Mouse (Mus musculus) adrenal gland, adult 8-10 months (tissue): ENCODE results near the gene Olfr1535. TPM values are rescaled to one million over a fixed set of nuclear protein-coding genes. Genes with fewer than 3 reads are reported as not detected.
A peak's percentile ranks its signal among the peaks of the same experiment; 100 is the strongest.

Source experiments
- DNase-seq: peaks from one replicate; pipeline ENCODE4 v3.0.0; 2022
- total RNA-seq, 4 experiments: library from RNA; stranded (reverse); gene quantifications; 2 replicates each; pipeline ENCODE4 v1.2.4; 2022

Olfr1535 gene
- not detected for total RNA-seq

GRCm38 (mm10) chr13:21559793-21560192 lies at the start of gene Olfr1535:
Gene Olfr1535 (minus strand): TSS chr13:21559893.
- no peak for DNase-seq

- DNase-seq = no peak
Observed at GRCm38 (mm10) chr13:21591618-21592017, 31.9 kb upstream of the Olfr1535 start.

GRCm38 (mm10) chr13:21581659-21582058 lies 22.0 kb upstream of the Olfr1535 start, which contains the start of gene Olfr1364:
Gene Olfr1364 (minus strand): TSS chr13:21581759.
- no peak for DNase-seq

- no peak for DNase-seq
Observed at GRCm38 (mm10) chr13:21550416-21551110, 9.1 kb downstream of the Olfr1535 start.

GRCm38 (mm10) chr13:21549487-21549886 lies 10.2 kb downstream of the Olfr1535 start:
- DNase-seq = no peak

- no peak for DNase-seq
Observed at GRCm38 (mm10) chr13:21542708-21543107, 17.0 kb downstream of the Olfr1535 start, which contains the start of gene Olfr1366. Gene Olfr1366 (minus strand): TSS chr13:21542808.

- peak; percentile 82 for DNase-seq
Observed at GRCm38 (mm10) chr13:21530781-21531201, 28.9 kb downstream of the Olfr1535 start, which contains the start of gene Zkscan8. Gene Zkscan8 (minus strand): TSS chr13:21531120.

GRCm38 (mm10) chr13:21530136-21530535 lies 29.6 kb downstream of the Olfr1535 start:
- no peak for DNase-seq

- peak; percentile 71 for DNase-seq
Observed at GRCm38 (mm10) chr13:21506221-21506649, 53.5 kb downstream of the Olfr1535 start.

Other genes with a start within 250 kb of the Olfr1535 start
- gene Gpx6, start 247.8 kb downstream of the Olfr1535 start, total RNA-seq = not detected
- not detected for gene Olfr1367, start 213.0 kb downstream of the Olfr1535 start, total RNA-seq
- 10 to 100 TPM in 3 of 4 experiments, 1 to 10 TPM in 1; 9.6 to 12.8 (median 11.1) TPM for gene Zscan12, start 197.1 kb downstream of the Olfr1535 start, total RNA-seq
- 10 to 100 TPM; 55.7 to 74.1 (median 68.0) TPM for gene Zkscan3, start 157.1 kb downstream of the Olfr1535 start, total RNA-seq
- 1 to 10 TPM in 2 of 4 experiments, under 1 TPM in 2; 0.75 to 1.9 (median 1.1) TPM for gene Pgbd1, start 118.8 kb downstream of the Olfr1535 start, total RNA-seq
- gene Zscan26, start 106.2 kb downstream of the Olfr1535 start, total RNA-seq = 10 to 100 TPM; 41.9 to 57.9 (median 51.1) TPM
- gene Nkapl, start 91.4 kb downstream of the Olfr1535 start, total RNA-seq = 1 to 10 TPM; 1.2 to 2.1 (median 1.8) TPM
- gene Zkscan4, start 81.0 kb downstream of the Olfr1535 start, total RNA-seq = 1 to 10 TPM; 2.5 to 4.9 (median 3.8) TPM
- not detected for gene Gm10065, start 80.5 kb downstream of the Olfr1535 start, total RNA-seq
- gene AK157302, start 64.7 kb downstream of the Olfr1535 start, total RNA-seq = 10 to 100 TPM in 2 of 4 experiments, 1 to 10 TPM in 2; 7.8 to 11.5 (median 10.3) TPM
- gene Gm11273, start 58.5 kb downstream of the Olfr1535 start, total RNA-seq = 10 to 100 TPM; 48.5 to 62.2 (median 55.3) TPM
- 10 to 100 TPM; 20.4 to 30.2 (median 26.0) TPM for gene Zkscan8, start 28.8 kb downstream of the Olfr1535 start, total RNA-seq
- not detected for gene Olfr1366, start 17.1 kb downstream of the Olfr1535 start, total RNA-seq
- gene Olfr1364, start 21.9 kb upstream of the Olfr1535 start, total RNA-seq = not detected
- gene Olfr1362, start 54.1 kb upstream of the Olfr1535 start, total RNA-seq = not detected
- not detected for gene Olfr11, start 82.6 kb upstream of the Olfr1535 start, total RNA-seq
- not detected for gene Olfr1361, start 103.5 kb upstream of the Olfr1535 start, total RNA-seq
- gene Olfr1360, start 117.5 kb upstream of the Olfr1535 start, total RNA-seq = not detected
- not detected for gene Olfr1359, start 138.2 kb upstream of the Olfr1535 start, total RNA-seq
- gene Hist1h2bl, start 156.2 kb upstream of the Olfr1535 start, total RNA-seq = 10 to 100 TPM; 19.0 to 38.1 (median 29.8) TPM
- 1 to 10 TPM; 2.1 to 9.9 (median 7.2) TPM for gene Hist1h2ai, start 156.5 kb upstream of the Olfr1535 start, total RNA-seq
- 10 to 100 TPM; 23.6 to 39.6 (median 35.8) TPM for gene Hist1h3h, start 157.8 kb upstream of the Olfr1535 start, total RNA-seq
- 1 to 10 TPM; 3.7 to 7.9 (median 5.3) TPM for gene Hist1h2bm, start 162.2 kb upstream of the Olfr1535 start, total RNA-seq
- gene Hist1h4j, start 175.2 kb upstream of the Olfr1535 start, total RNA-seq = 10 to 100 TPM in 3 of 4 experiments, 1 to 10 TPM in 1; 7.2 to 11.3 (median 10.4) TPM
- 100 to 1,000 TPM in 3 of 4 experiments, 10 to 100 TPM in 1; 68.3 to 123 (median 109) TPM for gene Hist1h4k, start 190.6 kb upstream of the Olfr1535 start, total RNA-seq
- 10 to 100 TPM in 1 of 4 experiments, 1 to 10 TPM in 3; 6.2 to 10.4 (median 7.6) TPM for gene Hist1h2ak, start 193.9 kb upstream of the Olfr1535 start, total RNA-seq
- 10 to 100 TPM; 10.1 to 17.6 (median 15.3) TPM for gene Hist1h2bn, start 194.2 kb upstream of the Olfr1535 start, total RNA-seq
- gene Hist1h1b, start 220.7 kb upstream of the Olfr1535 start, total RNA-seq = 10 to 100 TPM; 13.2 to 18.9 (median 15.8) TPM
- gene Hist1h3i, start 223.5 kb upstream of the Olfr1535 start, total RNA-seq = 10 to 100 TPM; 45.2 to 52.5 (median 48.0) TPM
- gene Hist1h2an, start 227.3 kb upstream of the Olfr1535 start, total RNA-seq = 1 to 10 TPM in 2 of 4 experiments, not detected in 2; 2.7 to 7.2 TPM
- gene Hist1h2bp, start 227.6 kb upstream of the Olfr1535 start, total RNA-seq = 10 to 100 TPM in 1 of 4 experiments, 1 to 10 TPM in 3; 6.0 to 15.5 (median 8.6) TPM